Mouse (Mus musculus) regulatory T cell (primary cell): ENCODE data around the gene Ssh3.

Experiments used
- in situ Hi-C: fragments of 300-600 bp; cut with MboI, MseI; formaldehyde crosslinking; loops from one replicate; pipeline ENCODE4 v1.15.1; 2025; ENCODE audit warnings: high pct_unique_total_duplicates

The Ssh3 gene

DNA sequence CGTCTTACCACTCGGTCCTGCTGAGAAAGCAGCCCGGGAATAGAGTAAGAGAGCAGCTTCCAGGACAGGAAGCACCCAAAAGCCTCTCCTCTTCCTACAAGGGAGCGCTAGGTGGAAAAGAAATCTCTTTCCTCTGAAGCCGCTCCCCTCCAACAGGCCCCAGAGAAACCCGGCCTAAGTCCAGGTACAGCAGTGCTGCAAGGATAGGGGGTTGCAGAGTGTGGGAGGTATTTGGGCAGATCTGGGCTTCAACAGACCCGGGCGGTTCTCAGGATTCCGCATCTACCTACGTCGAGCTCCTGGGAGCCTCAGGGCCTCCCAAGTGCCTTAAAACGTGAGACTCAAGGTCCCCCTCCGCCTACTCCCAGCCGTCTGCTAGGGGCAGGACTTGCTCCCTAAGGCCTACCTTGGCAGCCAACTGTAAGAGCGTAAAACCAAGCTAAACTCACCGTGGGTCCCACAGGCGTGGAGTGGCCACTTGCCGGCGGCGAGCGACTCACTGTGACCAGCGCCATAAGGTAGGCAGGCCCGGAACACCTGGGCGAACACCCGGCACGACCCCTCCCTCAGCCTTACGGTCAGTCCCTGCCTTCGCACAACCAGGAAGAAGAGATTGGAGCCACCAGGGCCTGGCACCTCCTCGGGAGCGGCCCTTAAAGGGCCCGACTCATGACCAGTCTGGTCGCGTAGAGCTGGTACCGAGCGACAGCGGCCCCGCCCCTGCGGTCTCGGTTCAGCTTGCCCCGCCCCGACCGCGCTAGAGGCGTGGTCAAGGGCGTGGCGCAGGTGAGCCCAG is at the start of gene Ssh3:
Gene Ssh3 (minus strand): TSS at position 615 of the 796 bp plus-strand sequence.
- in situ Hi-C loops = no loop called here

DNA sequence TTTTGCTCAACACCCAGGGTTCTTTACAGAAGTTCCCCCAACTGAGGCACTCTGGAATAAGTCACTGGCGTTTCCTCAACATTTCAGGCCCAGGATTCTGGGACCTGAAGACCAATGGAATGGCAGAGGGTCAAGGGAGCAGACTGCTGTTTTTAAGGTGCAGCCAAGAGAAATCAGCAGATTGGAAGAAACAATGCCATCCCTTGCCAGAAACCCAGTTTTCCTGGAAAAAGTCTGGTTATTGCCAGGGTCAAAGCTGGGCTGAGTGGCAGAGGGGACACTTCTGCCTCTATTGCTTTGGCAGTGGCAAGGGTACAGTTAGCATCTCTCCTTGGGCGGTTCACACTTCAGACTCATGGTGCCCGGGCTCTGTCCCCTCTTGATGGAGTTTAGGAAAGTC is 48.2 kb upstream of the Ssh3 start:
- in situ Hi-C loops = no loop called here

DNA sequence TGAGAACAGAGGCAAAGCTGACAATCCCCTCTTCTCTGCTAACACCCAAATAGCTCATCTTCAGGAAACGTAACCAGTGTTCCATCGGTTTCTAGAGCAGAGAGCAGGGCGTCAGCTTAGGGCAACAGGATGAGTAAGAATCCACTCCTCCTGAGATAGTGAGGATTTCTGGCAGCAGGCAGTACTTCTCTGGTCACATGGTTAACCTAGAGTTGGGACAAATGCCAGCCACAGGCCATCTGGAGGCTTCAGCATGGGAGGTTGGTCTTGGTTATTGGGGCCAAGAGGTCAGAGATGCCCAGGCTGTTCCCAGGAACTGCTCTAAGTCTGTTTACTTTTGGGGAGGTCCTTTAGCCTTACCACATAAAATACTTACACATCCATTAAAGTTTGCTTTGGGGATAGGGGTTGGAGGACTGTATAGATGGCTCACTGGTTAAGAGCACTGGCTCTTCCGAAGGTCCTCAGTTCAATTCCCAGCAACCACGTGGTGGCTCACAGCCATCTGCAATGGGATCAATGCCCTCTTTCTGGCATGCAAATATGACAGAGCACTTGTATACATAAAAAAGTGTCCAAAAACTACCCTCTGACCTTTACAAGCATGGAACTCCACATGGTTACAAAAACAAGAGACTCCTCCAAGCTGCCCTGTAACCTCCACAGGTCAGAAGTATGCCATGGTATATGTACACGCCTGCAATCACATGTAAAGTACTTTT is 46.4 kb upstream of the Ssh3 start:
- in situ Hi-C loops = no loop called here

DNA sequence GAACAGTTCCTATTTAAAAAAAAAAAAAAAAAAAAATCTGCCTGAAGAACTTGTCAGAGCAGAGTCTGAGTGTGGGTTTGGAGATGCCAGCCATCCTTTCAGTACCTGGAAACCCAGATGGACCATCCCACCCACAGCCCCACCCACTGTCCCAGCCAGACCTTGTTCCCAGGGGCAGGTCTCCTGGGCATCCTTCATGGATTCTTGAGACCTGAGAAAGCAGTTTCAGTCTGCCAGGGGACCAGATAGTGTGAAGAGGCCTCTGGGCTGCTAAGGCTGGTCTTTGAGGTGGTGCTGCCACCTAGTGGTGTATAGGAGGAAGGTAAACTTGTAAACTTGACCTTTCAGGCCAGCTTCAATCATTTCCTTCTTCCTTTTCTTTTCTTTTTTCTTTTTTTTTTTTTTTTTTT is 40.8 kb upstream of the Ssh3 start:
- in situ Hi-C loops = loop anchor here (5.0 kb wide), 1 partner anchor 52 kb away; no protein-coding TSS in a partner anchor

DNA sequence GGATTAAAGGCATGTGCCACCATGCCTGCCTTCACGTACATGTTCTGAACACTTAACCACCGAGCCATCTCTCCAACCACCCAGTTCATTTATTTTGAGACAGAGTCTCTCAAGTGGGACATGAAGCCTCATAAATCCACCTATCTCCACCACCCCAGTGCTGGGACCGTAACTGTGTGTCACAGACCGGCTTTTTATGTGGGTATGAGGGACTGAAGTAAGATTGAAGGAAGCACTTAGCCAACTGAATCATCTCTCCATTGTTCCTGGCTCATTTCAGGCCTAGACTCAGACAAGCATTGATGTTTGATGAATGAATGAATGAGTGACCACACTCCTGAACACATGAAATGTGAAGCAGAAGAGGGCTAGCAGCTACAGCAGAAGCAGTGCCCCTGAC is 40.3 kb upstream of the Ssh3 start:
- in situ Hi-C loops = no loop called here

DNA sequence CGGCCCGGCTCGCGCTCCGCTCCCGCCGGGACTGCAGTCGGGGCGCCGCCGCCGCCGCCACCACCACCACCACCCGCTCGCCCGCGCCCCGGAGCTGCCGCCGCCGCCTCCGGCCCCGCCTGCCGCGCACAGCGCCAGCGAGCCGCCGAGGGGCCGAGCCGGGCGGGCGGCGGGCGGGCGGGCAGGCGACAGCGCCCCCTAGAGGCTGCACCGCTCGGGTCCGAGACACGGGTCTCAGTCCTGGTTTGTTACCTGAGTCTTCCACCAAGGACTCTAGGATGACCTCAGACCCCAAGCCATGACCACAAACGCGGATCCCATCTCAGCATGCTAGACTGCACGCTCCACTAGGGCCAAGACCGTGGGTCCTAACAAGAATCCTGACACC is 37.2 kb upstream of the Ssh3 start, which contains the start of gene Grk2:
Gene Grk2 (minus strand): TSS at position 33 of the 388 bp plus-strand sequence.
- in situ Hi-C loops = no loop called here

DNA sequence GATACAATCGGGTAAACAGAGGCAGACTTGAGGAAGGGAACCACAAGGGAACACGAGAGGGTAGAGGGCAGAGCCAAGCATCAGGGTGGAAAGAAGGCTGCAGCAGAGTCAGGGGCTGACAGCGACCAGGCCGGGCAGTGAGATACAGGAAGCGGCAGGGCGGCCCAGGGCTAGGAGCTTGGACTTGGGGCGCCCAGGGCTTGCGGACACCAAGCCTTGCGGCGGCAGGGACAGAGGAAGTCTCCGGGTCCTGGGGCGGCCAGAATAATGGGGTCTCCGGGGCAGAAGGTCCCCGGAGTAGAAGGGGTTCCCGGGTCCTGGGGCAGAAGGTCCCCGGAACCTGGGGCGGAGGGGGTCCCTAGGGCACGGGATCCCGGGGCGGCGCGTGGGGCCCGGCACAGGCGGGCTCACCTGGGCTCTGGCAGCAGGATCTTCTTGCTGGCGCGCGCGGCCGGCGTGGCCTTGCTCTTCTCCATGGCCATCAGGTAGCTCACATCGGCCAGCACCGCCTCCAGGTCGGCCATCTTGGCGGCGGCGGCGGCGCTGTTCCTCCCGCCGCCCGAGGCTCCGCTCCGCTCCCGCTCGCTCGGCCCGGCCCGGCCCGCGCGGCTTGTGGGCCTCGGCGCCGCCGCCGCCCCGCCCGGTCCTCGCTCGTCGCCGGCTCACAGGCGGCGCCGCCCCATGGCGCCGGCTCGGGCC is 36.7 kb upstream of the Ssh3 start:
- in situ Hi-C loops = no loop called here

DNA sequence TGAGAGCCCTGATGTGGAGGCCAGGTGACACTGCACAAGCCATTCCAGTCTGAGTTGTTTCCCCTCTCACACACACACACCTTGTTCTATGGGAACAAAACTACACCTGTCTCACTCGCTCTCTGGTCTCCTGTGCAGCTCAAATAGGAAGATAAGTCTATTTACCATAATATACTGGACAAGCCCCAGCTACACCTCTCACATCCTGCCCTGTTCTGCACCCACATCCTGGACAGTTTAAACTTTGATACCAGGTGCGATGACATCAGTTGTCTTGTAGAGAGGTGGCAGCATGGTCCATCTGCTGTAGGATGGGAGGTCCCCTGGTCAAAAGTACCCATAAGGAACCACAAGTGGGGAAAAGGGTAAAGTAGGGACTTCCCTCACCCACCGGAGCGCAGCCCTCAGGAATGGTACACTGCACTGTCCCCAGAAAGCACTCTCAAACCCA is 35.9 kb upstream of the Ssh3 start:
- in situ Hi-C loops = no loop called here

DNA sequence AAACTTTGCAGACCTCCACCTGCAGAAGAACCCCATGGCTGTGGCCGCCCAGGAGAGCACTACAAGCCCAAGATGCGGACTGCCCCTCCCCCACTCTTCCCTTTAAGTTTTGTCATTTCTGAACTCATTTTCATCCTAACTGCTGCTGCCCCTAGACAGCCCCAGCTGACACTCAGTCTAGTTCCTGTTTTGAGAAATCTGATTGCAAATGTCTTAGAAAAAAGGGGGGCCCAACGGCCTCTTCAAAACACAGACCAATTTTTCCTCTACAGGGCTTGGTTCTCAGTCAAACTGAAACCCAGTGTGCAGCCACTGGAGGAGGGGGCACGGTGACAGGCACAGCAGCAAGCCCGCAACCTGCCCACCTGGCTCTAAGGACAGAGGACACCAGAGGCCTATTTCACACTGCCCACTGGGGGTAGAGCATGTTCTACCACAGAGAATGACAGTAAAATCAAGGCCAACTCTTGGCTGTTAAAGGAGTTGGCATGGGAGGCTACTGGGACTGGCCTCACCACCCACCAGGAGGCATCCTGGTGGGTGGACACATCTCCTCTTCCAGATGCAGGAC is 35.4 kb upstream of the Ssh3 start:
- in situ Hi-C loops = no loop called here

DNA sequence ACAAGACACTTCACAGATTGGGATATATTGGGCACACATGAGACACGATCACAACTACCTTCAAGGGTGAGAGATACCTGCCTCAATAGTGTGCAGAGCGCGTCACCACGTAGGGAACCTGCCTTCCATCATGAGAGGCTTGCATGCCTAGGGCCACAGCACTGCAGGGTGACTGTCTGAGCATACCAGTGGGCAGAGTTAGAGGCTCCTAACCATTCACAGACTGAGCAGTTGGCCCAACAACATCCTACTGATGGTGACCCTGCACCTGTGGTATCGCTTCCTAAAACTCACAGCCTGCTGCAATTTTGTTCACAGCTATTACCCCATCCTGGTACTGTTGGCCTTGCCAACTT is 34.6 kb upstream of the Ssh3 start:
- in situ Hi-C loops = no loop called here

DNA sequence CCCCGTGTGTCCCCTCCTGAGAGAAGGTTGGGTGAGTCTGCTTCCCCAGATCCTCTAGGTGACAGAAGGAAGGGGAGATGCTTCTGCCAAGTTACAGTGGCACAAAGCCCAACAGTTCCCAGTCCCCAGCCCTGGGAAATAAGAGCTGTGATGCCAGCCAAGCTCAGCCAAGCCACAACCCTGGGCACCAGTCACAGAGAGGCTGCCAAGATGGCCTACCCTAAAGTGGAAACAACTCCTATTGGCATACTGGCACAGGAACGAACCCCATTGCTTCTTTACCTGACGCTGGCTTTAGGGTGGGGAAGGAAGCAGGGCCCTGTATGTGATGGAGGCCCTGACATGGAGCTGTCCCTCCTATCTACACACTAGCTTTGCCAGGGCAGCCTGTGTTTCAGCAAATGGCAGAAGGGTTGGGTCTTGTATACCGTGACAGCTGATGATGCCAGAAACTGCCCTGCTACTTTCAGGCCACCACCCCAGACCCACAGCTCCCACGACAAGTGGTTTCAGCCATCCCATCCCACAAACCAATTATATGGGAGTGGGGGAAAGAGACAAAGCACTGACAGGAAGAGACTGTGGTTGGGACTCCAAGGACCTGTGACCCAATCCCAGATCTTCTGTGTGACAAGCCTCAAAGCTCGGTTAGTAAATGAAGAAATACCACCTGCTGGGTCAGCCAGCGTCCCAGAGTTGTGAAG is 34.1 kb upstream of the Ssh3 start:
- in situ Hi-C loops = no loop called here

DNA sequence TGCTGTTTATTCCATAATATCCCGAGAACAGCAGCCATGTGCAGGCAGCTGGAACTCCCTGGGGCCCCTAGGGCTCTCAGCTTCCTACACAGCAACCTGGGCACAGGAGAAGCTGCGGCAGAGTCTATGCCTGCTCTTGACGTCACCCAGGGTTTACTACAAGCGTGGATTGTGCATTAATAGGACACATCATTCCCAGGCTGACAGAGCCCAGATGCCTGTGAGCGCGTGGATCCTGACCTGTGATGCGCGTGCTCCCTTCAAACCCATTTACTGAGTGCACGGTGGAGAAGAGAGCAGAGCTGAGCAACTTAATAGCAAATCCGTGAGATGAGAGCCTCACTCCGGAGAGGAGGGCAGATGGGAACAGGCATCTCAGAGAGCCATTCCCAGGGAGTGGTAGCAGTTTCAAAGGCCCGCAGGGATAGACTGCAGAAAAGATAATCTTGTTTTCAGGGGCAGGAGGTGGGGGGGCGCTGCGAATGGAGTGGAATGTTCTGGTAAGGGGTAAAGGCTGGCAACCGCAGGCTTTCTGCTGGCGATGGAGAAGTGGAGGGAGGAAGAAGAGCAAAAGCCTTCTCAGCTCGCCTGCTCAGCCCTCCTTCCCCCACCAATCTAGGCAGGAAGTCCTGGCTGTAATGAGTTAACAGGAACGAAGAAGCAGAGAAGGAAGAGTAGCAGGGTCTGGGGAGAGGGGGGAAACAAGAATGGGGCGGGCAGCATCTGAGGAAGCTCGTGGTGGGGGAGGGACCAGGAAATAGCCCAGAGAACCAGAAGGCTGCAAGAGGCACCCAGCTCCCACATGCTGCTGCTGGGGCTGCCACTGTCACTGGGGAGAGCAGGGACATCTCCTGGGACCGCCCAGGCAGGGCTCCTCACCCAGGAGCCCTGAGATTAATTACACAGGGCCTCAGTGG is 33.0 kb upstream of the Ssh3 start:
- in situ Hi-C loops = no loop called here

DNA sequence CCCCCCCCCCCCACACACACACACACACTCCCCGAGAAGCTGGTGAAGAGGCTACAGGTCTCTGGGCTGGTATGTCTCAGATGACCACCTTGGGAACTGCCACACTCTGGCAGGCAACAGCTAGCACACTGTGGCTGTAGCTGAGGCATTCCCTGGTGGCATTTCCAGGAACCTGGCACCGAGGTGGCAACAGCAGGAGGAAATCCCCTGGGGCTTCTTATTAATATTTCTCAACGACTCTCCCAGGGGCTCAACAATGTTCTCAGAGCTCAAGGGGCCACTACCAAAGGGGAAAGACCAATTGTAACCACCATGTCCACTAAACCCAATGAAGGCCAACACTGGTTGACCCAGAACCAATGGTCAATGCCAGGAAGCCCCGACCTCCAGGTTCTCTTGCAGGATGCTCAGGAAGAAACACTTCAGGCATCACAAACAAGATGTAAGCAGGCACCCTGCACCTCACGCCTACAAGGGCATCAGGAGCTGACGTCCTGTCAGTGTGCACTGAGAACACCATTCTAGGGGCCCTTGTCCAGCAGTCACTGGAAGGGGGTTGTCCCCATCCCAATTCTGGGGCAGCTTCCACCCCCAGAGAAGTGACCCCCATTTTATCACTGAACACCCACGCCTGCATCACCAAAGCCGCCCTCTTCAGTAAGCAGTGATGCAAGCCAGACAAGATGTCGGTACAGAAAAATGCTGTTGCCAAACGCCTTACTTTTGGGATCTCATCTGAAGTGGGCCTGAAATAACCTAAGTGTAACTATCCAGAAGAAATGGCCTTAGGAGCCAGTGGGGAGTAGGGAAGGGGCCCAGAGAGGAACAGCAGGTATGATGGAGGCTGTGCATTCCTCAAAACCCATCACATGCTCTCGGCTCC is 32.1 kb upstream of the Ssh3 start:
- in situ Hi-C loops = no loop called here

DNA sequence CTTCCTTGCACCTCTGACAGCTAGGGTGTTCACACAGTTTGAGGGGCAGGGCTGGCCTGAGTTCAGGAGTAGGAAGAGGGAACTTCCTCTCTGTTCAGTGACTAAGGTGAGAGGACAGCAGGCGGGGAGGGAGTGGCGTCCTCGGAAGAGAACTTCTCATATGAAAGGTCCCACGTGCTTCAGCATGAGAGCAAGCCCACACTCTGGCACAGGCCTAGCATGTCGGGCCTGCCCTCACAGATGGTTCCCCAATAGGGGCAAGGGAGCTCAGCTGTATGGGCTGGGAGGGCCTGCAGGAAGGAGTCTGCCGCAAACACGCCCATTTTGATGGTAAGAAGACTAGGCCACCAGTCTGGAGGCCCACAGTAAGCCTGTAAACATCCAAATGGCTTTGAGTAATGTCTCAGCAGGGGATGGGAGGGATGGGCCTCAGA is 31.3 kb upstream of the Ssh3 start:
- in situ Hi-C loops = no loop called here

DNA sequence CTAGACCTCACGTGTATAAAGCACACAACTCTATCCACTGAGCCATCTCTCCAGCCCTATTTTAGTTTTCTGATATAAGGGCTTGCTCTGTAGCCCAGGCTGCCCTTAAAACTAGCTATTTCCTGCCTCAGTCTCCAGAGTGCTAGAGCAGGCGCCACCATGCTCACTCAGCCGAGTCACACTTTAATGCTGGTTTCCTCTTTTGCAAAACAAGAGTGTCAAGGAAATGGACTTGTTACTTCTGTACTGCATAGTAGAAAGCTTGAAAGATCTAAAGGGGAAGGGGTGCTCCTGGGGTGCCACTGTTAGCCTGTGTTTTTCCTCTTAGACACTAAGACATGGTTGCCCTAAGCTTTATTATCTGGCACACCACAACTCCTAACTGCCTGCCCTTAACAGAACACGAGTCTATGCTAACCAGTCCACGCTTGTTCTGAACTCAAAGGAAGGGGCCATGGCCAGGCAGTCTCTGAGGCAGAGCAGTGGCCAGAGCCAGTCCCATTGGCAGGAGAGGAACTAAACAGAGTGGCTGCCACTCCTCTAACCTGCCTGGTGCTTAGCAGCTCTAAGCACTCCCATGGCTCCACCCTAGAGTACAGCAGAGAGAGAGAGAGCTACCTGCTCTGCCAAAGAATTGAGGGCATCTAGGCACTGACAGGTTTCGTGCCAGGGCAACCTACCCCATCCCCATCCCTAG is 30.7 kb upstream of the Ssh3 start:
- in situ Hi-C loops = no loop called here

DNA sequence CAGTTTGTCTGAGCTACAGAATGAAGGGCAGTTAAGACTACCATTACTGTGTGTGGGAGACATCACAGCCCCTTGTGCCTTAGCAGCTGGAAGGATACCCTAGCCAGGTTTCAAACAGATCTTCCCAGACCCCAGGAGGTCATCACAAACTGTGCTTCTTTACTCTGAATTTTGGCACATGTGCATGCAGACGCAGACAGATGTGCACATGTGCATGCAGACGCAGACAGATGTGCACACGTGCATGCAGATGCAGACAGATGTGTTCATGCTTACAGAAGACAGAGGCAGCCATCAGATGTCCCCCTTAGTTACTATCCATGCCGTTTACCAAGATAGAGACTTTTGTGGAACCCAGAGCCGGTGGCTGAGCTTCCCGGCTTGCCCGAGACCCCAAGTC is 30.1 kb upstream of the Ssh3 start:
- in situ Hi-C loops = no loop called here

DNA sequence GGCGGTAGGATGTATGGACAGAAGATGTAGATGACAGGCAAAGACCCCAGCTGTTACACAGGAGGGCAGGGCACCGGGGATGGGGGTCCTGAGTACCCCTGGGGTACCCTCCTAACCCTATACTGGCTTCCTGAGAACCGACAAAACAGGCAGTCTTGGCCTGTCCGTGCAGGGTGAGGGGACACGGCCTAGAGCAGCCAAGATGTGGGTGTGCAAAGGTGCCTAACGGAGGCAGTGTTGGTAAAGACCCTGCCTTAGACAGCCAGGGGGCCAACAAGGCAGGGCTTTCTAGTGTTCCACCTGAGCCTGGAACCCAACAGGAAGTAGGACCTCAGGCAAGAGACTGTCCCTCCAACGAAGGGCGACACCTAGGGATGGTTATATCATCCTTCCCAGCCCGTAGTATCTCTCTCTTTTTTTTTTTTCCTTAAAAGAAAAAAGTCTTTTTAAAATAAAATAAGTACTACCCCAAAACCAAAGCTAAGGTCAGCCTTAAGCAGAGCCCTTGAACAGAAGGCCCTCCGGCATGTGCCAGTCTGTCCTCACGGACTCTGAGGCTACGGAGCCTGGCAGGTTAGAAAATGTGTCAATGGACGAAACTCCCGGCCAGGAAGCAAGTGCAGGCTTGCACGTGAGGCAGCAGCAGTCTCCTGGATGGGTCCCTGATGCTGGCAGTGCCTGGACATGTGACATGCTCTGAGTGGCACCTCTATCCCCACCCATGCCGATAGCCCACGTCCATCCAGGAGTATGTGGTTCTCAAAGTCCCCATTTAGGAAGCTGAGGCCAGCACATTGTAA is 29.5 kb upstream of the Ssh3 start:
- in situ Hi-C loops = no loop called here

DNA sequence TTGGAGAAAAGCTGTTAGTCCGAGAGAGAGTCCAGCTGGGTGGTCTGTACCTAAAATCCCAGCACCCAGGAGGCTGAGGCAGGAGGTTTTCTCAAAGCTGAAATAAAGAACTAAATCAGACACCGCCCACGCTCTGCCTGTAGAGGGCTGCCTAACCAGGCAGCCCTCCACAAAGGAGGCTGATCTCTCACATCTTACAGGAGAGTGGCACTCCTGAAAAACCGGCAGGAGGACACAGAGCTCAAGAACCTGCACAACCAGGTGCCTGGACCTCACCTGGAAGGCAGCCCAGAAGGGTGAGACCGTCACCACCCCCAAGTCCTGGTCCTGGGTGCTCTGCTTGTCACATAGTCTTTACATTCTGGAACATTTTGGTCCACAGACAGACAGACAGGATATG is 28.9 kb upstream of the Ssh3 start:
- in situ Hi-C loops = no loop called here
